Mouse (Mus musculus): ENCODE measurements at regions not wholly inside any gene's neighbourhood (a gene's known extent, or its start where the extent isn't known, plus 50 kb on each side); places are given as distances from the start of the nearest gene placed in this dataset.
"Not testable (repeated sequence)": the region's sequence is repeated elsewhere in the genome, so short reads cannot be mapped to it uniquely, and the experiment has no call there.

DNA sequence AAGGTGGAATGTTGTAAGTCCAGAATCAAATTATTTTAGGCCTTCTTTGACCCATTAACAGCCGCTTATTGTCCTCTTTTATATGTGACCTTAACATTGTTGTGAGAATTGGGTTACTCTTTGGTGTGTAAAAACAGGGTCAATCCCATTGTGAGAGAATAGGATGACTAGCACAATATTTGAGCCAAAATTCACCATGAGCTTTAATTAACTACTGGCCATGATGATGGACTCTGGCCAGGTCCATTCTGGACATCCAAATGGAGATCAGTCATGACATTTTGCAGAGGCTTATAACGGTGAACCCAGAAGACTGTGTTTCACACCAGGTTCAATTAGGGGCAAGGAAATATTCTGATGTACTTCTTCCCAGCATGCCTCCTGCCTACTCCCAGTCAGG lies 3548.0 kb downstream of the 9330182O14Rik start:
- H3K27ac ChIP-seq (ENCODE audit: low read depth, low read length), result no peak overlapping the region
- H3K36me3 ChIP-seq (ENCODE audit: insufficient read depth, low read length), result no peaks in the 10 kb centered on the region
- no peak for TF ChIP-seq CTCF (IDR thresholded peaks at IDR 0.05)
- no peak overlapping the region for H3K4me3 ChIP-seq (ENCODE audit: low read depth, low read length)
- no peak overlapping the region for H3K4me2 ChIP-seq (ENCODE audit: low read depth, low read length, poor library complexity, severe bottlenecking)
- DNase-seq (ENCODE audit: low spot score), result no peak
- 85% methylated on average over 2 of the region's 2 CpGs for whole genome bisulfite sequencing
- H3K27me3 ChIP-seq (ENCODE audit: insufficient read depth, low read length), result no peaks in the 10 kb centered on the region
- no peaks in the 10 kb centered on the region for H3K4me1 ChIP-seq (ENCODE audit: insufficient read depth, low read length)
- H3K9ac ChIP-seq (replicated peaks; ENCODE audit: low read length, poor library complexity, severe bottlenecking), result no peak overlapping the region
- no peaks in the 10 kb centered on the region for H3K9me3 ChIP-seq (ENCODE audit: low read length)
- ATAC-seq (ENCODE audit: low FRiP score), result no peak

DNA sequence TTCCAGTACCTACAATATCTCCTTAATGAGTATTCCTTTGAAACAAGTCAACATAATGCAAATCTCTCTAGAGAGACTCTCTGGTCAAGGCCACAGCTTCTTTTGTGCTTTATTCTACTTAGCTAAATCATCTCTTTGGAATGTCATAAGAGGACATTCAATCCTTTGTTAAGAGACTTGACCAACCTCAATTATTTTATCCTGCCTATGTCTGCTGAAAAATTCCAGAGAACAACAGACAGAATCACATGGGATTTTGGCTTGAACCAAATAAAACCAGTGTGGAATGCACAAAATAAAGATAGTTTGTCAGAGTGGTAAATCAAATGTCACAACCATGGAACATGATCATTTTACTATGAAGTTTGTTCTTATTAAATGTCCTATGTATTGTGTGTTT lies 3557.8 kb downstream of the 9330182O14Rik start:
- H3K4me3 ChIP-seq (ENCODE audit: low read depth, low read length); H3K9ac ChIP-seq (replicated peaks; ENCODE audit: low read length, poor library complexity, severe bottlenecking); H3K9me3 ChIP-seq (ENCODE audit: low read length); H3K36me3 ChIP-seq (ENCODE audit: insufficient read depth, low read length); H3K4me2 ChIP-seq (ENCODE audit: low read depth, low read length, poor library complexity, severe bottlenecking); H3K4me1 ChIP-seq (ENCODE audit: insufficient read depth, low read length); H3K27ac ChIP-seq (ENCODE audit: low read depth, low read length); DNase-seq (ENCODE audit: low spot score); ATAC-seq (ENCODE audit: low FRiP score); H3K27me3 ChIP-seq (ENCODE audit: insufficient read depth, low read length): not testable (repeated sequence)

DNA sequence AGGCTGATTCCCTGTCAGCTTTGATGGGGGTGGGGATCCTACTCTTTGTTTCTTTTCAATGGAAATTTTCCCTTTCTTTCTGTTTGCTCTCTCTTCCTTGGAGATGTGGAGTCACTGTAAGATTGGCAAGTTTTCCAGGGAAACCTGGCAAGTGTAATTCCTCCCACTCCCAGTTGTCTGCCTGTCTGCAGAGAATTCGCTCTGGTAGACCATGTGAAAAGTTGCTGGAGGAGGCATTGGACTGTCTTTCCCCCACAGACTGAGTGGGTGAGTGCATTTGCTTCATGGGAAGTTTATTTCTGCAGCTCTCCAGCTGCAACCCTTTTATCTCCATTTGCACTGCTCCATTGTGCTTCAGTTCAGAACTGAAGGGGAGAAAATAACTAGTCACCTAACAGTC lies 3561.3 kb downstream of the 9330182O14Rik start:
- no peak for DNase-seq (ENCODE audit: low spot score)
- no peaks in the 10 kb centered on the region for H3K9me3 ChIP-seq (ENCODE audit: low read length)
- TF ChIP-seq CTCF (IDR thresholded peaks at IDR 0.05), result no peak
- WGBS, result 32% methylated on average over 1 of the region's 1 CpGs
- no peak for ATAC-seq (ENCODE audit: low FRiP score)
- H3K4me3 ChIP-seq (ENCODE audit: low read depth, low read length), result no peak overlapping the region
- H3K4me2 ChIP-seq (ENCODE audit: low read depth, low read length, poor library complexity, severe bottlenecking), result no peak overlapping the region
- no peak overlapping the region for H3K27ac ChIP-seq (ENCODE audit: low read depth, low read length)
- no peaks in the 10 kb centered on the region for H3K4me1 ChIP-seq (ENCODE audit: insufficient read depth, low read length)
- H3K36me3 ChIP-seq (ENCODE audit: insufficient read depth, low read length), result no peaks in the 10 kb centered on the region
- no peaks in the 10 kb centered on the region for H3K27me3 ChIP-seq (ENCODE audit: insufficient read depth, low read length)
- H3K9ac ChIP-seq (replicated peaks; ENCODE audit: low read length, poor library complexity, severe bottlenecking), result no peak overlapping the region

DNA sequence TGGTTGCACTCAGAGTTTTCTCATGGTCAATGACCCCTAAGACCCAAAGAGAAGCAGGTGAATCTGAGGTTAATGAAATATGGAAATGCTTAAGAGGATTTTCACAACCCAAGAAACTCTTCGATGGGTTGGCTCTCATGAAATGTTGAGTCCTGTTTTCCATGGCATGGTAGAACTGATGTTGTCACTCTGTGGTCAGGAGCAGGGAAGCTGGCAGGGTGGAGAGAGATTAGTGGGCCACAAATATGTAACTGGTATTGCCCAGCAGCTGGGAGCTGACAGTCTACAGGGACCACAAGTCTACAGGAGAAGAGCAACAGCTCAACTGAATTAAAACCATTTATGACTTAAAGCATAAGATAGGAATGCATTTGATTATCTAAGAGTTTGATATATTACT lies 3582.9 kb downstream of the 9330182O14Rik start:
- 93% methylated on average over 1 of the region's 1 CpGs for WGBS
- no peak for ATAC-seq (ENCODE audit: low FRiP score)

DNA sequence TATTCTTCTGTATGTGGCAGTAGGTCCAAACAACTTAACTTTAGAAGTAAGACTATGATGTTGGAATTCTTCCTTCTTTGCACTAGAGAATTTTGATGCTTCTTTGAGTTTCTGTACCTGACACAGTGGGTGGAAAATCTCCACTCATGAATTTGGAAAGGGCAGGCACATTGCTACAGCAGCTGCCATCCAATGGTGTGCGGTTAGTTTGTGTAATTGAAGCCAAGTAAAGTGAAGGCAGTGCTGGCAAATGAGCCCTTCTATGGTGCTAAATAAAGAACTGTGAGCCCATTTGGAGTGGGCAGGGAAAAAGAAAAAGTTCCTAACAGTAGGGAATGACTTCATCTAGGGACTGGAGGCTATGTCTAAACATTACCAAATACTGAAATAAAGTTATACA lies 3583.4 kb downstream of the 9330182O14Rik start:
- Histone ChIP-seq H3K27me3 (ENCODE audit: insufficient read depth, low read length) (no peaks in the 10 kb centered on the region), H3K9ac (replicated peaks; ENCODE audit: low read length, poor library complexity, severe bottlenecking) (no peak overlapping the region), H3K27ac (ENCODE audit: low read depth, low read length) (no peak overlapping the region), H3K9me3 (ENCODE audit: low read length) (no peaks in the 10 kb centered on the region), H3K4me3 (ENCODE audit: low read depth, low read length) (no peak overlapping the region), H3K4me2 (ENCODE audit: low read depth, low read length, poor library complexity, severe bottlenecking) (no peak overlapping the region), H3K36me3 (ENCODE audit: insufficient read depth, low read length) (no peaks in the 10 kb centered on the region), H3K4me1 (ENCODE audit: insufficient read depth, low read length) (no peaks in the 10 kb centered on the region)
- no peak for TF ChIP-seq CTCF (IDR thresholded peaks at IDR 0.05)
- WGBS, result 95% methylated on average over 1 of the region's 1 CpGs
- DNase-seq (ENCODE audit: low spot score) (no peak), ATAC-seq (ENCODE audit: low FRiP score) (no peak)

More for the DNA sequence above, 3582.9 kb downstream of the 9330182O14Rik start:
- Histone ChIP-seq H3K9ac (replicated peaks; ENCODE audit: low read length, poor library complexity, severe bottlenecking) (no peak overlapping the region), H3K4me1 (ENCODE audit: insufficient read depth, low read length) (no peaks in the 10 kb centered on the region), H3K36me3 (ENCODE audit: insufficient read depth, low read length) (no peaks in the 10 kb centered on the region), H3K4me3 (ENCODE audit: low read depth, low read length) (no peak overlapping the region), H3K27ac (ENCODE audit: low read depth, low read length) (no peak overlapping the region), H3K9me3 (ENCODE audit: low read length) (no peaks in the 10 kb centered on the region), H3K27me3 (ENCODE audit: insufficient read depth, low read length) (no peaks in the 10 kb centered on the region), H3K4me2 (ENCODE audit: low read depth, low read length, poor library complexity, severe bottlenecking) (no peak overlapping the region)
- TF ChIP-seq CTCF (IDR thresholded peaks at IDR 0.05), result no peak
- no peak for DNase-seq (ENCODE audit: low spot score)

DNA sequence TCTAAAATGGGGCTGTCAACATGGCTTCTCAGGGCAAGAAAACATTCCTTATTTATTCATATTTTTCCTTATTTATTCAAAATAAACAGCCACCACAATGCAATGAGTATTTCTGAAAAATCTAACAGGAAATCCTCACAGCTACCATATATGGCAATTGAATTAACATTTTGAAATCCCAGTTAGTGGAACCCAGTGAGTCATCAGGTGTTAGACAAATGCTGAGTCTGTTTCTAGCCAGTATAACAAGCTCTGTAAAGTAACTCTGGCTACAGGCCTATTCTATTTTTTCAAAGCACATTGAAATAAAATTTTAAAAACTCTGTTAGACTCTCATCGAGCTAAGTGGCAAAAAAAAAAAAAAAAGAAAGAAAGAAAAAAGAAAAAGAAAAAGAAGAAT lies 3586.8 kb downstream of the 9330182O14Rik start:
- no peaks in the 10 kb centered on the region for H3K27me3 ChIP-seq (ENCODE audit: insufficient read depth, low read length)
- no peak overlapping the region for H3K4me3 ChIP-seq (ENCODE audit: low read depth, low read length)
- DNase-seq (ENCODE audit: low spot score) (no peak), ATAC-seq (ENCODE audit: low FRiP score) (no peak)
- 70% methylated on average over 1 of the region's 1 CpGs for WGBS
- no peak overlapping the region for H3K27ac ChIP-seq (ENCODE audit: low read depth, low read length)
- no peak overlapping the region for H3K9ac ChIP-seq (replicated peaks; ENCODE audit: low read length, poor library complexity, severe bottlenecking)
- H3K36me3 ChIP-seq (ENCODE audit: insufficient read depth, low read length), result no peaks in the 10 kb centered on the region
- H3K4me1 ChIP-seq (ENCODE audit: insufficient read depth, low read length), result no peaks in the 10 kb centered on the region
- H3K9me3 ChIP-seq (ENCODE audit: low read length), result no peaks in the 10 kb centered on the region
- H3K4me2 ChIP-seq (ENCODE audit: low read depth, low read length, poor library complexity, severe bottlenecking), result no peak overlapping the region
- no peak for TF ChIP-seq CTCF (IDR thresholded peaks at IDR 0.05)

DNA sequence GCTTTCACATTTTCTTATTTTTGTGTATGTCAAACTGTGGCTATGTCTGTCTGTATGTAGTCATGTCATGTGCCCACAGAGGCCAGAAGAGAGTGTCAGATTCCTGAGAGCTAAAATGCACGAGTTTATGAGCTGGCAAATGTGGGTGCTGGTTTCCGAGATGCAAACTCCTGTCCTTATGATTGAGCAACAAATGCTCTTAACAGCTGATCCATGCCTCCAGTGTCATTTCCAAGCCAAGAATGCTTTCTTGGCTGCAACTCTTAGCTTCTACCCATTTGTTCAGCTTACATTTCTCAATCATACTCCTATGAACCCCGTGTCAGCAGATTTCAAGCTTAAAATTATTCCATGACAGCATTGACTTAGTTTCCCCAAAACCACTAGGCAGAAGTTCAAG lies 3601.5 kb downstream of the 9330182O14Rik start:
- no peak for ATAC-seq (ENCODE audit: low FRiP score)
- Histone ChIP-seq H3K9me3 (ENCODE audit: low read length) (no peaks in the 10 kb centered on the region), H3K27ac (ENCODE audit: low read depth, low read length) (no peak overlapping the region), H3K27me3 (ENCODE audit: insufficient read depth, low read length) (no peaks in the 10 kb centered on the region), H3K4me2 (ENCODE audit: low read depth, low read length, poor library complexity, severe bottlenecking) (no peak overlapping the region), H3K4me3 (ENCODE audit: low read depth, low read length) (no peak overlapping the region), H3K9ac (replicated peaks; ENCODE audit: low read length, poor library complexity, severe bottlenecking) (no peak overlapping the region), H3K36me3 (ENCODE audit: insufficient read depth, low read length) (no peaks in the 10 kb centered on the region), H3K4me1 (ENCODE audit: insufficient read depth, low read length) (no peaks in the 10 kb centered on the region)
- WGBS, result 85% methylated on average over 3 of the region's 3 CpGs
- no peak for TF ChIP-seq CTCF (IDR thresholded peaks at IDR 0.05)
- no peak for DNase-seq (ENCODE audit: low spot score)
